Mouse (Mus musculus) lung, postnatal 10 days (tissue): ENCODE results near the gene Tor1a.
"Not testable (repeated sequence)": the region's sequence is repeated elsewhere in the genome, so short reads cannot be mapped to it uniquely, and the experiment has no call there.

Source experiments
- DNase-seq: peaks from one replicate; pipeline ENCODE4 v3.0.0; 2021

Tor1a gene

DNA sequence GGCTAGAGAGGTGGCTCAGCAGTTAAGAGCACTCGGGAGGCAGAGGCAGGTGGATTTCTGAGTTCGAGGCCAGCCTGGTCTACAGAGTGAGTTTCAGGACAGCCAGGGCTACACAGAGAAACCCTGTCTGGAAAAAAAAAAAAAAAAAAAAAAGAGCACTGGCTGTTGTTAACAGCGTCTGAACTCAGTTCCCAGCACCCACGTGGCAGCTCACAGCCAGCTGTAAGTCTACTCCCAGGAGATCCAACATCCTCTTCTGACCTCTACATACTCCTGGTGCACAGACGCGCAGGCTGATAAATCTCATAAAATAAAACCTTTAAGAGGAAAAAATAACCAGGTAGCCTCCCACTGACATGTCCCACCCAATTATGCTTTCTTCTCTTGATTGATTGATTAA lies 51.8 kb downstream of the Tor1a start:
- DNase-seq = not testable (repeated sequence)

DNA sequence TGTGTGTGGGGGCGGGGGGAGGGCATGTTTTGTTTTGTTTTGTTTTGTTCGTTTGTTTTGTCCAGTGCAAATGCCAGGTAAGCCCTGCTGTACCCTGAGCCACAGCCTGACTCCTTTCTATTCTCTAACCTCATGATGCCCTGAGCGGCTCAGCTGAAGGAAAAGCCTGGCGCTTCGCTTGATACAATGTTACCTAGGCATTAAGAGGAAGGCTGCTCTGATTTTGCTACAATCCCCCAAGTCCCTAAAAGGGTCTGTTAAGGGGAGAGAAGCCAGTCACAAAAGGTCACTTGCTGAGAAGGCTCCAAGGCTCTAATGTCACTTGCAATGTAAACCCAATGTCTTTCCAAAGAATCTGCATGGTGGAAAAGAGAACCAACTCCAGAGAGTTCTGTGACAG lies 52.4 kb downstream of the Tor1a start:
- no peak for DNase-seq

DNA sequence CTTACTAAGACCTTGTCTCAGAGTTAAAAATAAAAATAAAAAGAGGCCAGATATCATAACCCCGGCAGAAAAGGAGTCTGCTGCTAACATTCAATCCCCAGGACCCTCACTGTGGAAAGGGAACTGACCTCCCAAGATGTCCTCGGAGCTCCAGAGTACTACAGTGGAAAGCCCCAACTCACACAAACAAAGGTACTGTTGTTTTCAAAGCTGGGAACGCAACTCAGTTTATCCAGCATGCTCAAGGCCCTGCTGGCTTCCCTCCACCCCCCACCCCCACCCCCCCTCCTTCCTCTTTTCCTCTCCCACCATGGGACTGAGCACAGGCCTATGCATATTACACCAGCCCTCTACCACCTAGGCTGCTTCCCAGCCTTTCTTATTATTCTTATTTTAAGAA lies 52.9 kb downstream of the Tor1a start:
- DNase-seq = no peak

DNA sequence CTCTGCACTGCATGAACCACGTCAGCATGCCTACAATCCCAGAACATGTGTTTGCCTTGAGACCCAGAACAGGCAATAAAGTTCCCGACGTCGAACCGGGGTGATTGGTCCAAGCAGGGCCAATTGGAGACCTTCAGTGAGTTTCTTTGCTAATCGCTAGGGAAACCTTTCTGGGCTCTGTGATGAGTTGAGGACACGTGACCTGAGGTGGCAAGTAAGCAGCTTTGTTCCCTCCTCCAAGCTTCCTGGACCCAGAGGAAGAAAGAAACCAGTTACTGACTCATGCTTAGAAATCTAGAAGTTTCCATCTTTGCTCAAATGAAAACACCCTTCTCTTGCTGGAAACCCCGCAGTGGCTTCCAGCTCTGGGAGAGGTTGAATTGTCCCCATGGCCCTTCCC lies 54.7 kb downstream of the Tor1a start:
- no peak for DNase-seq

DNA sequence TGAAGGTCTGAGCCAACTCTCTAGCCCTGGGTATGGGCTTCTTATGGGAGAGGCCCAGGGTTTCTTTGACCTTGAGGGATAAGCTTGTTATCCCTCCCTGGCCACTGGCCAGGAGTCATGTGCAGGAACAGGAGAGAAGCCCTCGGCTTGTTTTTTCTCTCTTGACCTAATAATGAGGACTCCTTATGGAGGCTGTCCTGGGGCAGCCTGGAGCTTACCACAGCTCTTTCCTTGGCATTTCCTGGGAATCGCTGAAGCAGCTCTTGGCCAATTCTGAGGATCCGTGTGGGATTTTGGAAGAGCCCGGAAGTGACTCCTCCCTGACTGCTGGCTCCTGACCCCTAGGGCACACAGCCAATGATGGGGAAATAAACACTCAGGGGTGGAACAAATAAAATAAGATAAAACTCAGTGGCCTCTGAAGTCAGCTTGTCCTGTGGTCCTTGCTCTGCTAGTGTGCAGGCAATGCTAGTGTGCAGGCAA lies 55.4 kb downstream of the Tor1a start:
- peak; percentile 91 for DNase-seq
